ENCODE assay signal across 21 mouse cellular contexts in genomic region chr13:6128903-6129302, GRCm38 (mm10).
DNase-seq lines count a peak whose midpoint lies in the region; ATAC-seq and TF ChIP-seq lines count a peak whose summit lies in the region.
"Had no signal": no experiment of that assay in that cellular context is flagged by ENCODE, and none has a peak within 500 bp of the region (broad histone marks: within the 10 kb centered on the region; RNA-seq: fewer than 3 reads in every experiment).

No protein-coding gene starts in this region.

- no peak overlapping the region for H3K4me2 ChIP-seq in kidney, embryonic 15.5 days
- H3K4me2 ChIP-seq in kidney, postnatal 0 days (ENCODE audit: low read length): no peak overlapping the region
- H3K4me2 ChIP-seq: embryonic facial prominence, embryonic 12.5 days; forebrain, embryonic 12.5 days; heart, embryonic 11.5 days; heart, embryonic 15.5 days; hindbrain, embryonic 14.5 days had no signal

- 56% methylated on average over 1 of the region's 1 CpGs for WGBS in kidney, embryonic 15.5 days
- WGBS in kidney, postnatal 0 days: 58% methylated on average over 1 of the region's 1 CpGs

- 0 out of 2 replicates have a peak, but pooled peaks have one; percentile 64 for ATAC-seq in kidney, embryonic 15.5 days (replicated peaks; ENCODE audit: low FRiP score)
- peak; percentile 49; the same call in 1 of the 2 replicates for ATAC-seq in kidney, postnatal 0 days (replicated peaks; ENCODE audit: low FRiP score, low read depth)
- ATAC-seq: forebrain, embryonic 16.5 days had no signal

- no peaks in the 10 kb centered on the region for H3K36me3 ChIP-seq in kidney, embryonic 15.5 days
- no peaks in the 10 kb centered on the region for H3K36me3 ChIP-seq in kidney, postnatal 0 days (ENCODE audit: insufficient read depth, low read length)
- H3K36me3 ChIP-seq: embryonic facial prominence, embryonic 12.5 days; forebrain, embryonic 12.5 days; heart, embryonic 15.5 days had no signal

- no peak for TF ChIP-seq CTCF in kidney, postnatal 0 days (IDR thresholded peaks at IDR 0.05; ENCODE audit: low read depth)

- no peak overlapping the region for H3K9ac ChIP-seq in kidney, embryonic 15.5 days
- H3K9ac ChIP-seq in kidney, postnatal 0 days (ENCODE audit: low read depth, low read length): no peak overlapping the region
- H3K9ac ChIP-seq: embryonic facial prominence, embryonic 12.5 days; forebrain, embryonic 12.5 days; heart, embryonic 15.5 days; hindbrain, embryonic 14.5 days had no signal

- no peak overlapping the region for H3K27ac ChIP-seq in kidney, embryonic 15.5 days
- H3K27ac ChIP-seq in kidney, postnatal 0 days: no peak overlapping the region
- H3K27ac ChIP-seq: embryonic facial prominence, embryonic 12.5 days; forebrain, embryonic 12.5 days; heart, adult 2 months; heart, embryonic 15.5 days; hindbrain, embryonic 14.5 days had no signal

- H3K9me3 ChIP-seq in kidney, embryonic 15.5 days (replicated peaks): no peaks in the 10 kb centered on the region
- H3K9me3 ChIP-seq in kidney, postnatal 0 days (replicated peaks; ENCODE audit: low read length): no peaks in the 10 kb centered on the region
- H3K9me3 ChIP-seq: embryonic facial prominence, embryonic 12.5 days; forebrain, embryonic 12.5 days; heart, embryonic 15.5 days had no signal

- H3K27me3 ChIP-seq in kidney, embryonic 15.5 days: no peaks in the 10 kb centered on the region
- no peaks in the 10 kb centered on the region for H3K27me3 ChIP-seq in kidney, postnatal 0 days (ENCODE audit: insufficient read depth, low read length)
- H3K27me3 ChIP-seq: embryonic facial prominence, embryonic 12.5 days; forebrain, embryonic 12.5 days; heart, embryonic 15.5 days had no signal

- peak; percentile 30 for DNase-seq in embryo, embryonic 10.5 days (ENCODE audit: low spot score)
- DNase-seq in embryo, embryonic 11 days: no peak
- no peak for DNase-seq in kidney, adult 18-20 months
- DNase-seq in kidney, postnatal 0 days (ENCODE audit: low spot score): peak; percentile 81
- DNase-seq in yolk sac, embryonic 10.5 days (ENCODE audit: low spot score): peak; percentile 13
- no peak for DNase-seq in spleen, adult 18-20 months
- no peak for DNase-seq in lung, postnatal 10 days
- DNase-seq: adrenal gland, postnatal 10 days; cerebellum, adult 11 months; cerebellum, adult 8-10 months; cerebellum, postnatal 14 days; gastrocnemius, postnatal 14 days; heart, adult 2 months; heart, postnatal 14 days had no signal

- no peaks in the 10 kb centered on the region for H3K4me1 ChIP-seq in kidney, embryonic 15.5 days
- H3K4me1 ChIP-seq in kidney, postnatal 0 days (replicated peaks; ENCODE audit: insufficient read depth, low read length): no peaks in the 10 kb centered on the region
- H3K4me1 ChIP-seq: embryonic facial prominence, embryonic 12.5 days; forebrain, embryonic 12.5 days had no signal

- no peak overlapping the region for H3K4me3 ChIP-seq in kidney, embryonic 15.5 days (replicated peaks)
- H3K4me3 ChIP-seq in kidney, postnatal 0 days (replicated peaks; ENCODE audit: low read depth, low read length): no peak overlapping the region
- H3K4me3 ChIP-seq: embryonic facial prominence, embryonic 12.5 days; forebrain, embryonic 12.5 days; heart, adult 2 months; heart, embryonic 15.5 days had no signal

Comparison
In these comparisons a context has a peak if more than half of its experiments do, and no peak if none do; other contexts are left out.
1. DNase-seq: peak in embryo, embryonic 10.5 days (single experiment), kidney, postnatal 0 days (single experiment) and yolk sac, embryonic 10.5 days (single experiment); none in embryo, embryonic 11 days (single experiment), kidney, adult 18-20 months (single experiment), spleen, adult 18-20 months (0 of 2) and lung, postnatal 10 days (single experiment).